Mouse (Mus musculus): Measurements from ENCODE around the gene Dhx8.

DNA sequence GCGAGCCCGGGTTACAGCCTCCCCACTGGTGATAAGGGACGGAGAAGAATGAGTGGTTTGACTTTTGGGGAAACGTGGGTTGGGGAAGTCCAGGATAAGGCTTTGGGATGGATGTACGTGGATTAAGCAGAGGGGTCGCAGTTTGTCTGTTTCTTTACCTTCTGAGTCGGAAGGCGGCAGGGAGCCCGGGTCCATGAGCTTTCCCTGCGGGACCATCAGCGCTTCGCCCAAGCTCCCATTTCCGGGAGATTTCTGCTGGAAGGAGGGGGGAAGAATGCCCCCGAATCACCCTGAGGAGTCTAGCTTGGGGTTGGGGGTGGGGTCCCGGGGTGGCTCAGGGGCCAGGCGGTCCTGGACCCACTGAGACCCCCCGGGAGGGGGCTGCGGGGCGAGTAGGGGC, 51.4 kb downstream of the Dhx8 start:
- TF ChIP-seq EP300 (IDR thresholded peaks at IDR 0.05; ENCODE audit: low read depth in 1 of 2, low read length in 2 of 2) (no peak), CTCF (IDR thresholded peaks at IDR 0.05 in 2 of 3, conservative IDR thresholded peaks at IDR 0.05 in 1 of 3; ENCODE audit: control insufficient read depth in 1 of 3, insufficient read depth in 1 of 3, low read depth in 2 of 3, low read length in 3 of 3, poor library complexity in 1 of 3, severe bottlenecking in 1 of 3) (no peak), MYC (IDR thresholded peaks at IDR 0.05; ENCODE audit: low read depth, low read length) (0 out of 2 replicates have a peak, but pooled peaks have one; percentile 16), POLR2A (IDR thresholded peaks at IDR 0.05; ENCODE audit: control insufficient read depth in 1 of 2, insufficient read depth in 1 of 2, low read depth in 1 of 2, low read length in 2 of 2, poor library complexity in 1 of 2) (no peak), GABPA (IDR thresholded peaks at IDR 0.05; ENCODE audit: low read depth, low read length) (no peak), USF1 (IDR thresholded peaks at IDR 0.05; ENCODE audit: low read depth, low read length) (no peak), TCF12 (IDR thresholded peaks at IDR 0.05; ENCODE audit: low read depth, low read length) (no peak), MEF2A (IDR thresholded peaks at IDR 0.05; ENCODE audit: extremely low read depth, insufficient replicate concordance, low read depth, low read length, poor library complexity, severe bottlenecking) (no peak), SIN3A (IDR thresholded peaks at IDR 0.05; ENCODE audit: low read length) (no peak), POLR2AphosphoS2 (IDR thresholded peaks at IDR 0.05; ENCODE audit: low read length) (no peak)
